Mouse (Mus musculus): ENCODE measurements around the gene Zswim1.
"Not testable (repeated sequence)": the region's sequence is repeated elsewhere in the genome, so short reads cannot be mapped to it uniquely, and the experiment has no call there.

Zswim1 gene

DNA sequence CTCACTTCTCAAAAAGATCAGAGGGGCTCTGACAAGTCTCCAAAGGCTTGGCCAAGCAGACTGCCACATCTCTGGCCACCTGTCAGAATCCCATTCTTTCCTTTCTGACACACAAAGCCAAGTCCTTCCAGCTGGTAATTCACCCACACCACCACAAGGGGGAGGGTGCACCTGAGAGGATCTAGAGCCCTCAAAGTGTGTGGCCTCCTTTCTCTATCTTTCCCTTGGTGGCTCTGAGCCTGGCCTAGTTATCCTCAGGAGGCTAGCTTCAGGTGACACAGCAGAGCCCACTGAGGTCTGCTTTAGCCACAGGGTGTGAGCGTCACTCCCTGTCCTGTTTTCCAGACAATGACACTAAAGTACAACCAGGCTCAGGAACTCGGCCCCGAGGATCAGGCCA is 29.2 kb upstream of the Zswim1 start:
- DNase-seq (ENCODE audit: low spot score), result peak; percentile 48

GRCm38 (mm10) chr2:164793772-164794171 is 28.7 kb upstream of the Zswim1 start:
- DNase-seq (ENCODE audit: low spot score), result no peak

GRCm38 (mm10) chr2:164794293-164794692 is 28.2 kb upstream of the Zswim1 start:
- peak; percentile 86 for DNase-seq (ENCODE audit: low spot score)

DNA sequence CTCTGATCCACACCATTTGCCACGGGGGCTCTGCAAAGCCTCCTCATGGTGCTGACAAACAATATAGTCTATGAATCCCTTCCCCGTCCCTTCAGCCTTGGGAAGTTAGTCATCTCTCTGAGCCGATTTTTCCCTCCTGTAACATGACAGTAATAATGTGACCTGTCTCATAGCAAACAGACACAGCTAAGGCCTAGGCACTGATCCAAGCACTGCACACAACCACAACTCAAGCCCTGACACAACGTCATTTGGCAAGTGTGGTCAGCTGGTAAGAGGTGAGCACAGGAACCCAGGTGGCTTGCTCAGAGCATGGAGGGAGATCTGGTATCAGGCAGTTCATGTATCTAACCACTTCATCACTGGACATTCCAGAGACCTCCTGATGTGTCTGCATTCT is 26.6 kb upstream of the Zswim1 start:
- DNase-seq (ENCODE audit: low spot score), result no peak

DNA sequence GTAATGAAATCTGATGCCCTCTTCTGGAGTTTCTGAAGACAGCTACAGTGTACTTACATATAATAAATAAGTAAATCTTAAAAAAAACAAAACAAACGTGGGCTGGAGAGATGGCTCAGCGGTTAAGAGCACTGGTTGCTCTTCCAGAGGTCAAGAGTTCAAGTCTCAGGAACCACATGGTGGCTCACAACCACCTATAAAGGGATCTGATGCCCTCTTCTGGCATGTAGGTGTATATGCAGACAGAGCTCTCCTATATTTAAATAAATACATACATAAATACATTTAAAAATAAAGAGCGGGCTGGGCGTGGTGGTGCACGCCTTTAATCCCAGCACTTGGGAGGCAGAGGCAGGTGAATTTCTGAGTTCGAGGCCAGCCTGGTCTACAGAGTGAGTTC is 23.9 kb upstream of the Zswim1 start:
- DNase-seq (ENCODE audit: low spot score), result not testable (repeated sequence)

DNA sequence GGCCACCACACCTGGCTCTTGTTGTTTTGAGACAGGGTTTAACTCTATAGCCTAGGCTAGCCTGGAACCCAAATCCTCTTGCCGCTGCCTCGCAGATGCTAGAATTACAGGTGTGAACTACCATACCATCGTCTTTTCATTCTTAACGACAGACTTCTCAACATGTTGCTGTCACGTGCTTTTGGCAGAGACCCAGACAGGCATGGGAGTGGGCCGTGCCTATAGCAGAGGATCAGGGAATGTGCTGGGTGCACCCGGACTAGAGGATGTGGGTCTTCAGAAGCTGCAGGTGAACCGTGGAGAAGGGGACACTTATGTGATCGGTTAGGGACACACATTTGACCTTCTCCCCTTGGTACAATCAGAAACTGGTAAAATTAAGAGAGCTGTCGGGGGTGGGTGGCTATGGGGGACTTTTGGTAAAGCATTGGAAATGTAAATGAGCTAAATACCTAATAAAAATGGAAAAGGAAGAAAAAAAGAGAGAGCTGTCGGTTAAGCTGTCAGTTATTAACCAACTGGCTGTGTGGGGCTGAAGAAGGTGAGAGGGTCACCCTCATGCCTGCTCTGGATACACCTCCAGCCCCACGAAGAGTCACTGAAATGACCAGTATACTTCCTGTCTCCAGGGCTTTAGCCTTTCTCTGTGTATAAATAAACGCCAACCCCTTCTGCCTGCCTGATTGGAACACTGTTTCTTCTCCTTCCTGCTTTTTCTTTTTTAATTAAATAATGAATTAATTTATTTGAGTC is 22.1 kb upstream of the Zswim1 start:
- no peak for DNase-seq (ENCODE audit: low spot score)

DNA sequence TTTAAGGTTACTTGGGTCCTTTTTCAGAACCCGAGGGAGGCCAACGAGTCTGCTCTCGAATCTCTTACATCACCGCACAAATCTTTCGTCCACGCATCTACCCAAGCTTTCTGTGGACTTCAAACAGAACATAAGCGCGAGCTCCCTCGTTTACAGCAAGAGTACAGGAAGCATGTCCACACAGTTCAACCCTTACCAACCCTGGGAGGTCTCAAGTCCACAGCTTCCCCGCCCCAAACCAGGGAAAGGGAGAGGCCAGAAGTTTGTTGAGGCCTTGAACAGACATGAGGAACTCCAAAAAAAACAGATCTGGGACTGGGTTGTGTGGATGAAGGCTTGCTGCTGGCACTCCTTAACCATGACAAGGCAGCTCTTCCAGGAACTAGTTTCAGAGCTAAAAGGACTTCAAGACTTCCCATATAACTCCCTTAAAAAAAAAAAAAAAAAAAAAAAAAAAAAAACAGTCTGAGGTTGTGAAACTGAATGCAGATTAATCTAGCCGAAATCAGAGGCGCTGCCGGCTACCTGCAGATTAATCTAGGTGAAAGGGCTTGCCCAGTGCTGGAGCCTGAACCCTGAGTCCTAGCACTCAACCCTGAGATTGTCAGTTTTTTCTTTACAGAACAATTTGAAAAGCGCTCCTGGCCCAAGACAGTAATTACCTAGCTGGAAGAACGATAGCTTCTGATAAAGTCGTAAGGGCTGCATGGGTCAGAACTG is 19.1 kb upstream of the Zswim1 start:
- DNase-seq (ENCODE audit: low spot score), result no peak

- DNase-seq (ENCODE audit: low spot score), result no peak
These were observed 18.6 kb upstream of the Zswim1 start for GRCm38 (mm10) chr2:164803921-164804313.

- peak; percentile 99 for DNase-seq (ENCODE audit: low spot score)
These were observed 17.8 kb upstream of the Zswim1 start, which contains the start of the genes Acot8 and Zswim3 for GRCm38 (mm10) chr2:164804533-164805331. Acot8 (minus strand) TSS chr2:164804882. Zswim3 (plus strand) TSS chr2:164805098.

DNA sequence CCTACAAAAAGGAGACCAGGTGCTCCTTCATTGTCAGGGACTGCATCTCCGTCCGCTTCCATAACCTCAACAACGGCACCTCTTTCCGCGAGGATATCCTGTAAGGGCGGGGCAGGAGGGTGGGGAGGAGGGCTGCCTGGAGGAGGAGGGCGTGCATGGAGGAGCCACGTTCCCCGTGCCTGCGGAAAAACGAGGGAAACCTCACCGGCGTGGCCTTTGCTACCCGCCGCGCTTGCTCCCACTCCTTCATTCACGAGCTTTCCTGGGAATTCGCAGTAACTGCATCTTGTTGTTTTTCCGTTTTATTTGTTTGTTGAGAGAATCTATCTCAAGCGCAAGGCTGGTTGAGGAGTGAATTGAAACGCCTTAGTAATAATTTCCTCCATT is 17.2 kb upstream of the Zswim1 start:
- DNase-seq (ENCODE audit: low spot score), result no peak

DNA sequence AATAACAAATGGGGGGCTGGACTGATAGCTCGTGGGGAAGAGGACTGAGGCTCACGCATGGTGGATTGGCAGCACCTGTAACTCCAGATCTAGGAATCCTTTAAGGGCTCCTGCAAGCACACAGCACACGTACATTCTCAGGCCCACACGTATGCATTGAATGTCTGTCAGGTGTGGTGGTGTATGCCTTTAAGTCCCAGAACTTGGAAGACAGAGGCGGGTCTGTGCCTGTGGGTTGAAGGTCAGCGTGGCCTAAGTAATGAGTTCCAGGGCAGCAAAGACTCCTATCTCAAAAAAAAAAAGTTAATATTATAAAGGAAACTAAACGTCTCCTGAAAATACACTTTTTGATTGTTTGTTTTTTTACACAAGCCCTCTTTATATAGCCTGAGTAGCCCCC is 15.9 kb upstream of the Zswim1 start:
- no peak for DNase-seq (ENCODE audit: low spot score)

GRCm38 (mm10) chr2:164813557-164813956 is 8.9 kb upstream of the Zswim1 start:
- no peak for DNase-seq (ENCODE audit: low spot score)

- no peak for DNase-seq (ENCODE audit: low spot score)
These were observed 7.1 kb upstream of the Zswim1 start for GRCm38 (mm10) chr2:164815348-164815747.

- DNase-seq (ENCODE audit: low spot score), result no peak
These were observed 6.7 kb upstream of the Zswim1 start for GRCm38 (mm10) chr2:164815821-164816220.

- no peak for DNase-seq (ENCODE audit: low spot score)
These were observed 5.3 kb upstream of the Zswim1 start for GRCm38 (mm10) chr2:164817206-164817605.

GRCm38 (mm10) chr2:164817703-164818102 is 4.8 kb upstream of the Zswim1 start:
- DNase-seq (ENCODE audit: low spot score), result no peak

- no peak for DNase-seq (ENCODE audit: low spot score)
These were observed 1.4 kb upstream of the Zswim1 start for GRCm38 (mm10) chr2:164821060-164821459.

DNA sequence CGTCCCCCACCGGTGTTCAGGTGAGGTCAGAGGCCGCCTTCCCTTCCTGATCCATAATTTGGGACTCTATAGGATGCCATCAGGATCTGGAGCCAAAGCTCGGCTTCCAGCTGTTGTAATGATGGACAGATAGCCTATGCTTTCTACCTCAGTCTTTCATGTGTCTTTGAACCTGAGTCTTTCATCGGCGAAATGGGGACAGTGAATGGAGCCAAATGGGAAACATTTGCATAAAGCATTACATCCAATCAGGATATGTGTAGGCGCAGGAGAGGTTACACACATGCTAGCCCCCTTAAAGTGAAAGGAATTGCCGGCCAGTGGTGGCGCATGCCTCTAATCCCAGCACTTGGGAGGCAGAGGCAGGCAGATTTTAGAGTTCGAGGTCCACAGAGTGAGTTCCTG is 697 bp downstream of the Zswim1 start:
- peak; percentile 18 for DNase-seq (ENCODE audit: low spot score)

DNA sequence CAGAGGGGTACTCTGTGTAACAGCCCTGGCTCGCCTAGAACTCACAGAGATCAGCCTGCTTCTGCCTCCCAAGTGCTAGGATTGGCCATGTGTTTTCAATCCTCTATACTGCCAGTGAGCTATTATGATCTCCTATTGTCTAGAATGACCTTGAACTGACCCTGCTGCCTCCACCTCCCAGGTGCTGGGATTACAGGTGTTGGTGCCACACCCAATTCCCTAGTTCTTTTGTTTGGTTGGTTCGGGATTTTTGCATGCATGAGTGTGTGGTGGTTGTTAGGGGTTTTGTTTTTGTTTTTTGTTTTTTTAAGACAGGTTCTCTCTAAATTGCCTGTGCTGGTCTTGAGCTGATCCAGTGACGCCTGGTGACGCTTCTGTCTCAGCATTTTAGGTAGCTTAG is 1.5 kb downstream of the Zswim1 start:
- DNase-seq (ENCODE audit: low spot score), result no peak

- DNase-seq (ENCODE audit: low spot score), result no peak
These were observed 3.0 kb downstream of the Zswim1 start for GRCm38 (mm10) chr2:164825521-164825920.

- DNase-seq (ENCODE audit: low spot score), result no peak
These were observed 4.8 kb downstream of the Zswim1 start for GRCm38 (mm10) chr2:164827146-164827850.

- DNase-seq (ENCODE audit: low spot score), result no peak
These were observed 6.0 kb downstream of the Zswim1 start, which contains the start of gene Spata25 for GRCm38 (mm10) chr2:164828437-164828836. Spata25 (minus strand) TSS chr2:164828537.
